Mouse (Mus musculus) intestine, embryonic 15.5 days (tissue): ENCODE measurements around the gene Car5a. TPM values are rescaled to one million over a fixed set of nuclear protein-coding genes. Genes with fewer than 3 reads are reported as not detected.
A peak's percentile ranks its signal among the peaks of the same experiment; 100 is the strongest.

Experiments
- ATAC-seq: fragments of 200-750 bp; cut with Nextera tagmentation; 2 replicates; pipeline ENCODE4 v1.8.0; 2017; ENCODE audit warnings: moderate TSS enrichment, moderate library complexity
- H3K27ac ChIP-seq: fragments of 300-500 bp; sonication (generic); 2 replicates; pipeline ENCODE4 v1.5.1; 2015; ENCODE audit warnings: mild to moderate bottlenecking, inconsistent platforms
- H3K27me3 ChIP-seq: fragments of 300-500 bp; sonication (generic); replicated peaks from 2 replicates; pipeline ENCODE4 v1.6.1; 2015; ENCODE audit warnings: inconsistent platforms
- H3K36me3 ChIP-seq: fragments of 300-500 bp; sonication (generic); 2 replicates; pipeline ENCODE4 v1.6.1; 2015; ENCODE audit warnings: inconsistent platforms
- H3K4me1 ChIP-seq: fragments of 300-500 bp; sonication (generic); replicated peaks from 2 replicates; pipeline ENCODE4 v1.6.1; 2015; ENCODE audit warnings: inconsistent platforms
- H3K4me2 ChIP-seq: fragments of 300-500 bp; sonication (generic); replicated peaks from 2 replicates; pipeline ENCODE4 v1.6.1; 2015; ENCODE audit warnings: mild to moderate bottlenecking, inconsistent platforms
- H3K4me3 ChIP-seq: fragments of 300-500 bp; sonication (generic); replicated peaks from 2 replicates; pipeline ENCODE4 v1.5.1; 2015; ENCODE audit warnings: inconsistent platforms
- H3K9ac ChIP-seq: fragments of 300-500 bp; sonication (generic); 2 replicates; pipeline ENCODE4 v1.6.1; 2015; ENCODE audit warnings: inconsistent platforms
- H3K9me3 ChIP-seq: fragments of 300-500 bp; sonication (generic); 2 replicates; pipeline ENCODE4 v1.6.1; 2016; ENCODE audit warnings: inconsistent platforms
- WGBS: fragments of 180-500 bp; shearing (Covaris S2); methylation state at CpG from one replicate; pipeline ENCODE4 v1.1.7; 2015; 5-methylcytosine and 5-hydroxymethylcytosine counted together
- polyA plus RNA-seq: library from polyadenylated mRNA; unstranded; fragments of >200 nt; fragmentation: Nextera tagmentation; extraction: Ambion mirVana; gene quantifications from 2 replicates; pipeline ENCODE4 v1.2.1, GENCODE M21; 2015

The Car5a gene
- polyA plus RNA-seq = 0.21 and 0.33 TPM in 2 replicates

DNA sequence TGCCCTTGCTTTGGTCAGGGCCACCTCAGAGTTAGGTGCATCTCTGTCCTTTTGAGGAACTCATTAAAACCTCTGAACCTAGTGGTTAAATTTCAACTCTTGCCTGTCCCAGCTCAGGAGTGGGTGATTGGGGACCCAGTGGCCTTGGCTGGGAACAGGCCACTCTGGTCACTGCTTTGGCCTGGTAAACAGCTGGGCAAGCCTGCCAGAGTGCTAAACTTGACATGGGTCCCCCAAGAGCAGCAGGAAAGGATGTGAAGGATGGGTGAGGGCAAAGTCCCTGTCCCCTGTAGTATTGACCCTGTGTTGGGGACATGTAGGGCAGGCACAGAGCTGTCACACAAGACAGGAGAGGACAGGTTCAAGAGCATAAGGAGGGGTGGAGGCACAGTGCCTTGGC is at the start of gene Car5a:
Gene Car5a, minus strand, starts transcription at position 74 of the 400 bp plus-strand sequence.
- no peak within 1 kb of the TSS for H3K4me2 ChIP-seq
- no peak within 1 kb of the TSS for H3K9ac ChIP-seq
- H3K27me3 ChIP-seq = no peaks in the 10 kb centered on the region
- ATAC-seq = no peak
- H3K9me3 ChIP-seq = no peaks in the 10 kb centered on the region
- no peak within 1 kb of the TSS for H3K27ac ChIP-seq
- no peak within 1 kb of the TSS for H3K4me3 ChIP-seq
- H3K4me1 ChIP-seq = peaks cover 17% of the 10 kb centered on the region
- H3K36me3 ChIP-seq = no peaks in the 10 kb centered on the region

- WGBS = 75% methylated on average over 4 of the region's 4 CpGs
- H3K36me3 ChIP-seq = peaks cover 29% of the 10 kb centered on the region
Measured at GRCm38 (mm10) chr8:121992911-121993310, 48.2 kb upstream of the Car5a start.

DNA sequence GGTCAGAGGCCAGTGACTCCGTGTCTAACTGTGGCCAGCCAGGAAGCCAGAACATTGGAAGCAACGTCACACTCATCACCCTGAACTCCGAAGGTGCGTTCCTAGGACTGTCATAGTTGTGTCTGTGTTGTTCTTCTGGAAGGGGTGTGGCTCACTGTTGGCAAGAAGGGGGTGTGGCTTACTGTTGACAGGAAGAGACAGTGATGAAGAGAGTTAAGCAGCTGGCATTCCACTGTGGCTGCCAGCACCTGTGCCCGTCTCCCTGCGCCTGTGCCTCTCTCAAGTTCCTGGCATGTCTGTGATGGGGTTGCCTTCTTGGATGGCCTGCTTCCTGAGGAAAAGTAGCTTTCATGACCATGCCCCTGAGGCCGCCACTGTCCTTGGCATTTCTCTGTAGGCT is 46.9 kb upstream of the Car5a start:
- WGBS = 80% methylated on average over 7 of the region's 7 CpGs
- ATAC-seq = no peak
- H3K9ac ChIP-seq = no peak overlapping the region
- H3K27me3 ChIP-seq = no peaks in the 10 kb centered on the region
- no peak overlapping the region for H3K4me3 ChIP-seq
- no peak overlapping the region for H3K27ac ChIP-seq
- peaks cover 23% of the 10 kb centered on the region for H3K36me3 ChIP-seq
- no peaks in the 10 kb centered on the region for H3K4me1 ChIP-seq
- H3K4me2 ChIP-seq = no peak overlapping the region
- no peaks in the 10 kb centered on the region for H3K9me3 ChIP-seq

More at GRCm38 (mm10) chr8:121992911-121993310, 48.2 kb upstream of the Car5a start:
- H3K9ac ChIP-seq = no peak overlapping the region
- H3K27ac ChIP-seq = no peak overlapping the region
- H3K4me1 ChIP-seq = no peaks in the 10 kb centered on the region
- H3K9me3 ChIP-seq = no peaks in the 10 kb centered on the region
- no peaks in the 10 kb centered on the region for H3K27me3 ChIP-seq
- ATAC-seq = no peak
- no peak overlapping the region for H3K4me3 ChIP-seq
- no peak overlapping the region for H3K4me2 ChIP-seq

GRCm38 (mm10) chr8:121990506-121991255 is 46.0 kb upstream of the Car5a start:
- Histone ChIP-seq H3K9me3 (no peaks in the 10 kb centered on the region), H3K27me3 (no peaks in the 10 kb centered on the region), H3K36me3 (peaks cover 26% of the 10 kb centered on the region), H3K9ac (no peak overlapping the region), H3K4me2 (no peak overlapping the region), H3K4me1 (no peaks in the 10 kb centered on the region), H3K4me3 (no peak overlapping the region), H3K27ac (no peak overlapping the region)
- WGBS = 91% methylated on average over 9 of the region's 9 CpGs
- no peak for ATAC-seq

DNA sequence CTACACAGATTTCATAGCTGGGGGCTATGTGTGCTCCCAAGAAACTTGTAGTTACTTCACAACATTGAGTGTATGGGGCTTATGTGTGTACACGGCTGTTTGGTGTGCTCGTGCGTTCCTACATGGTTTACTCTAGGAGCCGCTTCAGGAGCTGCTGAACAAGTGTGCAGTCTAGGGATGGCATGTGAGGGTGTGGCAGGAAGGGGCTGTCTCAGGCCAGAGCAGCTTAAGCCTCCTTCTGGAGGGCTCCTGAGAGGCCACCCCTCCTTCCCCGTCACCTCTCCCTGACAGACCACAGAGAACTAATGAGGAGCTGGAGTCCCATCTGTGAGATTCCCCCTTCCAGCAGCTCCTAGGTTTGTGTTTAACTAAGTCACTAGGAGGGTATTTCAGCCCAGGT is 43.2 kb upstream of the Car5a start:
- 80% methylated on average over 5 of the region's 5 CpGs for WGBS
- no peak overlapping the region for H3K4me3 ChIP-seq
- H3K4me1 ChIP-seq = no peaks in the 10 kb centered on the region
- peaks cover 29% of the 10 kb centered on the region for H3K36me3 ChIP-seq
- H3K9me3 ChIP-seq = no peaks in the 10 kb centered on the region
- no peak overlapping the region for H3K9ac ChIP-seq
- H3K27me3 ChIP-seq = no peaks in the 10 kb centered on the region
- H3K27ac ChIP-seq = no peak overlapping the region
- H3K4me2 ChIP-seq = no peak overlapping the region
- ATAC-seq = no peak

DNA sequence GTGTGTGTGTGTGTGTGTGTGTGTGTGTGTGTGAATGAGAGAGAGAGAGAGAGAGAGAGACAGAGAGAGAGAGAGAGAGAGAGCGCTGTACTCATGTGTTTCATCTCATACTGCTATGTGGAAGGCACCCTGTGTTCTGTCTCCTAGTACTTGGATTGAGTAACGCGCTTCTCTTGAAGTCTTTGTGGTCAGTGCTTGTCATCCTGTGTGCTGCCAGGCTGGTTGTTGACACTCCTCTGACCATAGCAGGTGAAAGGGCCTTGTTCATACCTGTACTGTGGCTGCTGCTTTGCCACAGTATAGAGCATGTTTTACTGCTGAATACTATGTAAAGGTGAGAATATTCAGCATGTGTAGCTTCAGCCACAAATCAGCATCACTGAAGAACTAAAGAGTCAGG is 41.0 kb upstream of the Car5a start:
- Histone ChIP-seq H3K4me3 (no peak overlapping the region), H3K9me3 (no peaks in the 10 kb centered on the region), H3K27ac (no peak overlapping the region), H3K4me1 (no peaks in the 10 kb centered on the region), H3K36me3 (peaks cover 34% of the 10 kb centered on the region), H3K4me2 (no peak overlapping the region), H3K9ac (no peak overlapping the region), H3K27me3 (no peaks in the 10 kb centered on the region)
- 88% methylated on average over 3 of the region's 3 CpGs for WGBS
- no peak for ATAC-seq

GRCm38 (mm10) chr8:121981520-121981895 is 36.8 kb upstream of the Car5a start:
- Histone ChIP-seq H3K27ac (no peak overlapping the region), H3K27me3 (no peaks in the 10 kb centered on the region), H3K4me3 (no peak overlapping the region), H3K9ac (no peak overlapping the region), H3K4me1 (no peaks in the 10 kb centered on the region), H3K9me3 (no peaks in the 10 kb centered on the region), H3K4me2 (no peak overlapping the region), H3K36me3 (peaks cover 31% of the 10 kb centered on the region)
- WGBS = 90% methylated on average over 7 of the region's 7 CpGs
- ATAC-seq = no peak

- 89% methylated on average over 11 of the region's 11 CpGs for WGBS
- H3K4me3 ChIP-seq = no peak overlapping the region
- H3K4me1 ChIP-seq = no peaks in the 10 kb centered on the region
- no peaks in the 10 kb centered on the region for H3K27me3 ChIP-seq
- H3K27ac ChIP-seq = no peak overlapping the region
- H3K9me3 ChIP-seq = no peaks in the 10 kb centered on the region
- H3K36me3 ChIP-seq = peaks cover 36% of the 10 kb centered on the region
- H3K4me2 ChIP-seq = no peak overlapping the region
- no peak for ATAC-seq
- no peak overlapping the region for H3K9ac ChIP-seq
Measured at GRCm38 (mm10) chr8:121980792-121981519, 36.3 kb upstream of the Car5a start.

GRCm38 (mm10) chr8:121978670-121979069 is 34.0 kb upstream of the Car5a start:
- Histone ChIP-seq H3K4me2 (no peak overlapping the region), H3K9me3 (no peaks in the 10 kb centered on the region), H3K9ac (no peak overlapping the region), H3K36me3 (peaks cover 43% of the 10 kb centered on the region), H3K4me1 (no peaks in the 10 kb centered on the region), H3K27me3 (no peaks in the 10 kb centered on the region), H3K4me3 (no peak overlapping the region), H3K27ac (no peak overlapping the region)
- no peak for ATAC-seq
- 93% methylated on average over 13 of the region's 13 CpGs for whole genome bisulfite sequencing

GRCm38 (mm10) chr8:121977819-121978590 is 33.3 kb upstream of the Car5a start:
- Histone ChIP-seq H3K27ac (no peak overlapping the region), H3K4me2 (no peak overlapping the region), H3K36me3 (peaks cover 43% of the 10 kb centered on the region), H3K4me1 (no peaks in the 10 kb centered on the region), H3K9me3 (no peaks in the 10 kb centered on the region), H3K9ac (no peak overlapping the region), H3K27me3 (no peaks in the 10 kb centered on the region), H3K4me3 (no peak overlapping the region)
- WGBS = 70% methylated on average over 8 of the region's 8 CpGs
- ATAC-seq = 0 out of 2 replicates have a peak, but pooled peaks have one; percentile 31

DNA sequence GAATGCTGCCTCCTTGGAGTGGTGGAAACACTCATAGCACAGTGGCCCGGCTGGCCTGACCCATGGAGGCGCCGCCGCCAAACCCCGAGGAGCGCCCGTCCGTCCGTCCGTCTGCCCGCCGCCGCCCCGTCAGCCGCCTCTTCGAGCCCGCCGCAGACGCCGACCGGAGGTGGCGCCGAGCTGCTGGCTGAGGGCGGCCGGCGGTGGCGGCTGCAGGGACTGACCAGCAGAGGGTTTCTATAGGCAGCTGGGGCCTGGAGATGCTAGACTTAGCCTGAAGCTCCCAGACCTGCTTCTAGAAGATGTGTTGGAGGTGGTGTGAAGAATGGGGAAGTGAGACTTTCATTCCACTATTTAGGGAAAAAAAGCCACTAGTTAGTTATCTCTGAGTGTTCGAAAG is 29.2 kb upstream of the Car5a start:
- H3K4me3 ChIP-seq = no peak overlapping the region
- WGBS = 97% methylated on average over 28 of the region's 28 CpGs
- H3K4me1 ChIP-seq = 0 out of 2 replicates have a peak, but pooled peaks cover under 1% of the 10 kb centered on the region
- no peak overlapping the region for H3K27ac ChIP-seq
- no peak for ATAC-seq
- no peaks in the 10 kb centered on the region for H3K9me3 ChIP-seq
- no peaks in the 10 kb centered on the region for H3K27me3 ChIP-seq
- peaks cover 22% of the 10 kb centered on the region for H3K36me3 ChIP-seq
- H3K9ac ChIP-seq = no peak overlapping the region
- no peak overlapping the region for H3K4me2 ChIP-seq

DNA sequence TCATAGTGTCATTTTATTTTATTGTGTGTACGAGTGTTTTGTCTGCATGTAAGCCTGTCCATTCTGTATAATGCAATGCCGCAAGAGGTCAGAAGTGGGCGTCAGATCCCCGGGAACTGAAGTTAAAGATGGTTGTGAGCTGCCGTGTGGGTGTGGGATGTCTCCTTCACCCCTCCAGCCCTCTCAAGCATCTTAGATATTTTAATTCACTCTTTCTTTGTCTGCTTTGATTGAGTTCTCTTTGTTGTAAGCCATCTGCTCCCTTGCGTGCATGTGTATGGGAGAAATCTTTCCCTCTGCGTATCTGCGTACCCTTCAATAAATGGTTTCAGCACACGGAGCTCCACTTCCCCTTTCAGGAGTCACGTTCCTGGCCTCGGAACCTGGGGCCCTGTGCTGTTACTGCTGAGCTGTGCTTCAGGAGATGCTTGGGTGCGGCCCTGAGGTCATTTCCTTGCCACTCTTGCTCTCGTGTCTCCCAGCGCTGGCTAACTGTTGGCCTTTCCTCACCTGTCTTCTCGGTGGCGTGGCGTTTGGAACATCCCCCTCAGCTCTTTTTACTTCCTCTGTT is 26.9 kb upstream of the Car5a start:
- Histone ChIP-seq H3K27me3 (no peaks in the 10 kb centered on the region), H3K27ac (no peak overlapping the region), H3K4me3 (no peak overlapping the region), H3K9me3 (no peaks in the 10 kb centered on the region), H3K4me2 (no peak overlapping the region), H3K4me1 (peaks cover 23% of the 10 kb centered on the region), H3K36me3 (peaks cover 18% of the 10 kb centered on the region), H3K9ac (no peak overlapping the region)
- 65% methylated on average over 17 of the region's 17 CpGs for WGBS
- ATAC-seq = no peak
